Mouse (Mus musculus): ENCODE data around the gene Des.

- TF ChIP-seq POLR2A (IDR thresholded peaks at IDR 0.05; ENCODE audit: borderline replicate concordance, extremely low read depth, low read depth, low read length) (no peak), CTCF (IDR thresholded peaks at IDR 0.05; ENCODE audit: insufficient read depth, low read length) (no peak)
These were observed 2.9 kb upstream of the Des start for GRCm38 (mm10) chr1:75357261-75357660.
